In genomic region chr16:7099506-7100300, GRCm38 (mm10) we compare ENCODE assay signal across 8 mouse cellular contexts.
DNase-seq lines count a peak whose midpoint lies in the region; ATAC-seq lines count a peak whose summit lies in the region.

No protein-coding gene starts in this region.

- H3K9ac ChIP-seq in heart, embryonic 11.5 days (ENCODE audit: low read depth, low read length) = no peak overlapping the region
- no peak overlapping the region for H3K9ac ChIP-seq in hindbrain, embryonic 12.5 days

- 24% methylated on average over 11 of the region's 11 CpGs for whole genome bisulfite sequencing in heart, embryonic 11.5 days (ENCODE audit: insufficient replicate concordance)
- 81% methylated on average over 11 of the region's 11 CpGs for WGBS in hindbrain, embryonic 12.5 days

- H3K4me1 ChIP-seq in heart, embryonic 11.5 days (ENCODE audit: control insufficient read depth, insufficient read depth, low read length) = peaks cover 8% of the 10 kb centered on the region; the same call in 1 of the 2 replicates
- H3K4me1 ChIP-seq in hindbrain, embryonic 12.5 days = no peaks in the 10 kb centered on the region

- H3K4me2 ChIP-seq in heart, embryonic 11.5 days = peak overlapping the region; percentile 24
- no peak overlapping the region for H3K4me2 ChIP-seq in hindbrain, embryonic 12.5 days (replicated peaks)

- no peak overlapping the region for H3K4me3 ChIP-seq in heart, embryonic 11.5 days (ENCODE audit: low read depth, low read length)
- no peak overlapping the region for H3K4me3 ChIP-seq in hindbrain, embryonic 12.5 days

- no peaks in the 10 kb centered on the region for H3K36me3 ChIP-seq in heart, embryonic 11.5 days (ENCODE audit: control insufficient read depth, insufficient read depth, low read length)
- H3K36me3 ChIP-seq in hindbrain, embryonic 12.5 days = no peaks in the 10 kb centered on the region

- peak overlapping the region; percentile 46 for H3K27ac ChIP-seq in heart, embryonic 11.5 days (ENCODE audit: low read depth, low read length)
- H3K27ac ChIP-seq in hindbrain, embryonic 12.5 days = no peak overlapping the region

- no peaks in the 10 kb centered on the region for H3K27me3 ChIP-seq in heart, embryonic 11.5 days (ENCODE audit: control insufficient read depth, insufficient read depth, low read length)
- no peaks in the 10 kb centered on the region for H3K27me3 ChIP-seq in hindbrain, embryonic 12.5 days

- DNase-seq in adrenal gland, postnatal 10 days = peak; percentile 63
- no peak for DNase-seq in adrenal gland, postnatal 4 days (ENCODE audit: low spot score in 2 of 2)
- DNase-seq in cerebellum, postnatal 10 days = peak; percentile 91
- peak; percentile 58 to 81 for DNase-seq in layer of hippocampus, postnatal 14 days (ENCODE audit: low spot score in 2 of 2)
- DNase-seq in lung, postnatal 36 days = peak; percentile 64
- no peak for DNase-seq in B cell, adult 2 months

- no peaks in the 10 kb centered on the region for H3K9me3 ChIP-seq in heart, embryonic 11.5 days (replicated peaks; ENCODE audit: control insufficient read depth, low read length)
- no peaks in the 10 kb centered on the region for H3K9me3 ChIP-seq in hindbrain, embryonic 12.5 days (replicated peaks)

- peak; percentile 83 for ATAC-seq in heart, embryonic 11.5 days (replicated peaks; ENCODE audit: insufficient number of reproducible peaks, low FRiP score, low TSS enrichment)
- no peak for ATAC-seq in hindbrain, embryonic 12.5 days (ENCODE audit: low FRiP score)

Comparison
In these comparisons a context has a peak if more than half of its experiments do, and no peak if none do; other contexts are left out.
1. DNase-seq: peak in adrenal gland, postnatal 10 days (single experiment), cerebellum, postnatal 10 days (2 of 2), layer of hippocampus, postnatal 14 days (2 of 2) and lung, postnatal 36 days (single experiment); none in adrenal gland, postnatal 4 days (0 of 2) and B cell, adult 2 months (0 of 2).